Mouse (Mus musculus) layer of hippocampus, adult 18-20 months (tissue): ENCODE data around the gene Gm5475. TPM values are rescaled to one million over a fixed set of nuclear protein-coding genes. Genes with fewer than 3 reads are reported as not detected.

Experiments used
- DNase-seq, 2 experiments: peaks; one replicate each; pipeline ENCODE4 v3.0.0; 2022; ENCODE audit warnings: low spot score in 2 of 2
- total RNA-seq, 2 experiments: library from RNA; stranded (reverse); gene quantifications; 2 replicates each; pipeline ENCODE4 v1.2.3; 2021

Gm5475 gene
- total RNA-seq, 2 experiments from 2014 or later = not detected

- DNase-seq = no peak
Measured at GRCm38 (mm10) chr15:100446887-100447286, 24.9 kb downstream of the Gm5475 start.

- DNase-seq = no peak
Measured at GRCm38 (mm10) chr15:100448572-100448971, 26.6 kb downstream of the Gm5475 start.

- no peak for DNase-seq
Measured at GRCm38 (mm10) chr15:100449495-100449894, 27.5 kb downstream of the Gm5475 start.

GRCm38 (mm10) chr15:100451245-100451644 lies 29.3 kb downstream of the Gm5475 start:
- peak in 1 of 2 experiments; percentile 65 for DNase-seq

GRCm38 (mm10) chr15:100452486-100452885 lies 30.5 kb downstream of the Gm5475 start:
- no peak for DNase-seq

GRCm38 (mm10) chr15:100456356-100456991 lies 34.5 kb downstream of the Gm5475 start:
- DNase-seq = no peak

GRCm38 (mm10) chr15:100457340-100457739 lies 35.4 kb downstream of the Gm5475 start:
- DNase-seq = peak in 1 of 2 experiments; percentile 80

GRCm38 (mm10) chr15:100458055-100458454 lies 36.1 kb downstream of the Gm5475 start:
- peak in 1 of 2 experiments; percentile 54 for DNase-seq

GRCm38 (mm10) chr15:100460942-100461341 lies 39.0 kb downstream of the Gm5475 start:
- no peak for DNase-seq

- DNase-seq = no peak
Measured at GRCm38 (mm10) chr15:100461646-100462045, 39.7 kb downstream of the Gm5475 start.

- DNase-seq = no peak
Measured at GRCm38 (mm10) chr15:100462086-100462485, 40.1 kb downstream of the Gm5475 start.

GRCm38 (mm10) chr15:100463712-100464111 lies 41.8 kb downstream of the Gm5475 start:
- peak in 1 of 2 experiments; percentile 88 for DNase-seq

- no peak for DNase-seq
Measured at GRCm38 (mm10) chr15:100465432-100465831, 43.5 kb downstream of the Gm5475 start.

GRCm38 (mm10) chr15:100467738-100468137 lies 45.8 kb downstream of the Gm5475 start:
- no peak for DNase-seq

- peak; percentile 88 to 93 for DNase-seq
Measured at GRCm38 (mm10) chr15:100468295-100469188, 46.6 kb downstream of the Gm5475 start, which contains the start of gene Letmd1. TSS of gene Letmd1 (plus strand) at chr15:100469023.

GRCm38 (mm10) chr15:100469189-100469545 lies 47.2 kb downstream of the Gm5475 start:
- DNase-seq = no peak

GRCm38 (mm10) chr15:100470037-100470436 lies 48.1 kb downstream of the Gm5475 start:
- DNase-seq = no peak

GRCm38 (mm10) chr15:100473926-100474503 lies 52.1 kb downstream of the Gm5475 start:
- DNase-seq = no peak
